Mouse (Mus musculus) heart, adult 9 months (tissue): ENCODE data around the gene Nup210l.
"Not testable (repeated sequence)": the region's sequence is repeated elsewhere in the genome, so short reads cannot be mapped to it uniquely, and the experiment has no call there.

Experiments
- DNase-seq, 2 experiments: peaks; one replicate each; pipeline ENCODE4 v3.0.0; 2022; ENCODE audit warnings: low spot score in 2 of 2

The Nup210l gene

GRCm38 (mm10) chr3:90094453-90094852 is 9.5 kb upstream of the Nup210l start:
- DNase-seq: no peak

- no peak for DNase-seq
These were observed 6.0 kb upstream of the Nup210l start for GRCm38 (mm10) chr3:90097928-90098327.

- no peak for DNase-seq
These were observed 2.9 kb upstream of the Nup210l start for GRCm38 (mm10) chr3:90101010-90101409.

- DNase-seq: no peak
These were observed 2.3 kb upstream of the Nup210l start for GRCm38 (mm10) chr3:90101673-90102072.

GRCm38 (mm10) chr3:90102239-90102638 is 1.7 kb upstream of the Nup210l start:
- DNase-seq: no peak

- DNase-seq: no peak
These were observed 756 bp upstream of the Nup210l start for GRCm38 (mm10) chr3:90103176-90103575.

- no peak for DNase-seq
These were observed 7.8 kb downstream of the Nup210l start for GRCm38 (mm10) chr3:90111706-90112105.

GRCm38 (mm10) chr3:90114342-90114741 is 10.4 kb downstream of the Nup210l start:
- DNase-seq: no peak

- DNase-seq: no peak
These were observed 11.6 kb downstream of the Nup210l start for GRCm38 (mm10) chr3:90115526-90115925.

GRCm38 (mm10) chr3:90118132-90118790 is 14.3 kb downstream of the Nup210l start:
- DNase-seq: peak; percentile 15 to 47

- DNase-seq: not testable (repeated sequence)
These were observed 18.1 kb downstream of the Nup210l start for GRCm38 (mm10) chr3:90122036-90122435.

- peak in 1 of 2 experiments; percentile 9 for DNase-seq
These were observed 21.8 kb downstream of the Nup210l start for GRCm38 (mm10) chr3:90125710-90126109.

GRCm38 (mm10) chr3:90127881-90128280 is 23.9 kb downstream of the Nup210l start:
- no peak for DNase-seq

- DNase-seq: no peak
These were observed 28.8 kb downstream of the Nup210l start for GRCm38 (mm10) chr3:90132745-90133144.

GRCm38 (mm10) chr3:90133331-90133730 is 29.4 kb downstream of the Nup210l start:
- no peak for DNase-seq

- DNase-seq: no peak
These were observed 30.6 kb downstream of the Nup210l start for GRCm38 (mm10) chr3:90134483-90134882.

GRCm38 (mm10) chr3:90134993-90135392 is 31.1 kb downstream of the Nup210l start:
- no peak for DNase-seq

- no peak for DNase-seq
These were observed 32.7 kb downstream of the Nup210l start for GRCm38 (mm10) chr3:90136660-90137059.

- DNase-seq: no peak
These were observed 33.7 kb downstream of the Nup210l start for GRCm38 (mm10) chr3:90137606-90138005.

GRCm38 (mm10) chr3:90139962-90140361 is 36.0 kb downstream of the Nup210l start:
- no peak for DNase-seq

- no peak for DNase-seq
These were observed 41.5 kb downstream of the Nup210l start for GRCm38 (mm10) chr3:90145461-90145860.

GRCm38 (mm10) chr3:90146651-90147050 is 42.7 kb downstream of the Nup210l start:
- no peak for DNase-seq

- no peak for DNase-seq
These were observed 47.3 kb downstream of the Nup210l start for GRCm38 (mm10) chr3:90151086-90151740.
